Mouse (Mus musculus): ENCODE data around the gene Mttp.

Mttp gene

DNA sequence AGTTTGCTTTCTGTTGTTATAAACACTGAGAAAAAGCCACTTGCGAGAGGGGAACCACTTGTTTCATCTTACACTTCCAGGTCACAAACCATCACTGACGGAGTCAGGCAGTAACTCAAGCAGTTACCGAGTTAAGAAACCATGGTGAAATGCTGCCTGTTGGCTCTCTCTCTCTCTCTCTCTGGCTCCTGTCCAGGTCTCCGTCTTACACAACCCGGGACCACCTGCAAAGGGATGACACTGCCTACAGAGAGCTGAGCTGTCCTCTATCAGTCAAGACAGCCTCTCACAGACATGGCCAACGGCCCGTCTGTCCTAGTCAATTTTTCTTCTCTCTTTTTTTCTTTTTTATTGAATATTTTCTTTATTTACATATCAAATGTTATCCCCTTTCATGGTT lies 101.5 kb downstream of the Mttp start:
- DNase-seq, result no peak

DNA sequence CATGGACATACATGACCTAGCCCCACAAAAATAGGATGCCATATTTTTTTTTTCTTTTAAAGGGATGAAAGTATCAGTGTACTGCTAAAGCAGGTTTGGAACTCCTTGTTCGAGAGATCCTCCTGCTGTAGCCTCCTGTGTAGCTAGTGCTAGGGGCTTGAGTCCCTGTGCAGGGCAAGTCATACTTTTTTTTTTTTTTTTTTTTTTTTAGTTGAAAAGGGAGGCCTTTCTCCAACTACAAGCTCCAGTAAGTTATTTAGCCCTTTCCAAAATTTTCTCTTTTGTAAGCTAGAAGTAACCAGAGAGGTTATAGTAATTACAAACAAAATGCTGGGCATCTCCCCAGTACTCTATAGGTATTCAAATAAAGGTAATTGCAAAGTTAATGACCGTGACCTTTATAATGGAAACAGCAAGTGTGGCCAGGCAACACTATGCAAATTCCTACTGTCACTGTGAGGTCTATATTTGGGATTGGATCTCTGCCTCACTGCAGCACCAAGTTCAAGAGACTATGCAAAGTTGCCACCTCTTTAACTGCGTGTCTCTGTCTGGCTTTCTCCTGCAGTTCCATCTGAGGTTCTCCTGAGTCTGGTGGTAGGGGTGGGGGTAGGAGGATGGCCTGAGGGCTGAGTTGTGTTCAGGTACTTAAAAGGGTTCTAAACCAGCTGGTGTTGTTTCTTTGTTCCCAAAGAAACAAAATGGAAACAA lies 103.0 kb downstream of the Mttp start:
- no peak for DNase-seq

DNA sequence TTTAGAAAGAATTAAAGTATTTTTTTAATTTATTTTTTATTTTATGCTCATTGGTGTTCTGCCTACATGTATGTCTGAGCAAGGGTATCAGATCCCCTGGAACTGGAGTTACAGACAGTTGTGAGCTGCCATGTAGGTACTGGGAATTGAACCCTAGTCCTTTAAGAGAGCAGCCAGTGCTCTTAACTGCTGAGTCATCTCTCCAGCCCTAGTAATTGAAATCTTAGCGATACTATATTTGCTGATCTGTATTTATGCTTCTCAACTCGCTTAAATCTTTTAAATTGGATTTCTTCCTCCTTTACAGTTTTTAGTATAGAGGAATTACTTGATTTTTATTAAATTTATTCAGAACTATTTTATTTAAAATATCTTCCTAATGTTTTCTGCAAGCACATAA lies 103.8 kb downstream of the Mttp start:
- no peak for DNase-seq
